In the genomic region with DNA sequence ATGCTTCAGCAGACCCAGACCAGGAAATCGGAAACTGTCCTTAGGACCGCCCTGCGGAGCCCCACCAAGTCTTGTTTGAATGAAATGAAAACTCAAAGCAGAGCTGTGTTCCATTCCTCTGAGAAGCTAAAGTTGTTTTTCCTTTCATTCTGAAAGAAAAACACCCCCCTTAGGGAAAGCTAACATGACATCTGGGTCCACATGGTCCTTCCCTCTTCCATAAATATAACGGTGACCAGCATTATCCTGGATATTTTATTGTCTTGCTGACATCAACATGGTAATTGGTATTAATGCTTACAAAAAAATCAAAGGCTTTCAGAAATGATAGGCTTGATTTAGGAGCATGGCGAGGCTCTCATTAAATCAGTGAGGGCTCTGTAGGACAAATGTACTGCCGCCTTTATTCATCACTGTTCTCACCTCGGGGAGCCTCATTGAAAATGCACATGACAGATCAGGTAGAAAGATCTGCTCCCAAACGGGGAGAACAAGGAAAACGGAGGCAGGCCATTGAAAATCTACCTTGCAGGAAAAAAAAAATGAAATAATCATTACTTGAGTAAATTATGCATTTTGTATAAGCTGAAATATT, we compare ENCODE assay signal across 22 mouse cellular contexts.
DNase-seq lines count a peak whose midpoint lies in the region; ATAC-seq and TF ChIP-seq lines count a peak whose summit lies in the region.
"Had no signal": no experiment of that assay in that cellular context is flagged by ENCODE, and none has a peak within 500 bp of the region (broad histone marks: within the 10 kb centered on the region; RNA-seq: fewer than 3 reads in every experiment).

No protein-coding gene starts in this region.

- no peak overlapping the region for H3K9ac ChIP-seq in forebrain, embryonic 15.5 days (replicated peaks)
- H3K9ac ChIP-seq in neural tube, embryonic 12.5 days = no peak overlapping the region
- no peak overlapping the region for H3K9ac ChIP-seq in neural tube, embryonic 15.5 days (replicated peaks)
- no peak overlapping the region for H3K9ac ChIP-seq in midbrain, embryonic 13.5 days (replicated peaks)
- H3K9ac ChIP-seq in lung, postnatal 0 days (replicated peaks; ENCODE audit: low read depth) = no peak overlapping the region
- H3K9ac ChIP-seq: heart, embryonic 12.5 days; limb, embryonic 15.5 days had no signal

- no peak for TF ChIP-seq CTCF in lung, postnatal 0 days (IDR thresholded peaks at IDR 0.05)

- 37% methylated on average over 9 of the region's 9 CpGs for WGBS in forebrain, embryonic 10.5 days
- 13% methylated on average over 9 of the region's 9 CpGs for WGBS in forebrain, embryonic 15.5 days
- WGBS in neural tube, embryonic 12.5 days = 22% methylated on average over 9 of the region's 9 CpGs
- 19% methylated on average over 9 of the region's 9 CpGs for WGBS in neural tube, embryonic 15.5 days
- WGBS in midbrain, embryonic 13.5 days = 29% methylated on average over 9 of the region's 9 CpGs
- WGBS in lung, postnatal 0 days = 66% methylated on average over 9 of the region's 9 CpGs

- DNase-seq in forebrain, embryonic 10.5 days (ENCODE audit: extremely low spot score, low spot score) = no peak
- DNase-seq in right cerebral cortex, postnatal 36 days (ENCODE audit: low spot score in 2 of 2) = no peak
- DNase-seq in lung, postnatal 0 days (ENCODE audit: low spot score) = no peak
- no peak for DNase-seq in thymus, postnatal 36 days
- DNase-seq: adrenal gland, postnatal 14 days; cerebellum, adult 18-20 months; cerebellum, postnatal 25 days; heart, adult 11 months; heart, postnatal 14 days; kidney, adult 2 months; kidney, postnatal 14 days; lung, postnatal 10 days; thymus, postnatal 25 days had no signal

- H3K36me3 ChIP-seq in forebrain, embryonic 10.5 days (replicated peaks) = no peaks in the 10 kb centered on the region
- H3K36me3 ChIP-seq in forebrain, embryonic 15.5 days = no peaks in the 10 kb centered on the region
- H3K36me3 ChIP-seq in neural tube, embryonic 12.5 days = no peaks in the 10 kb centered on the region
- H3K36me3 ChIP-seq in neural tube, embryonic 15.5 days = no peaks in the 10 kb centered on the region
- no peaks in the 10 kb centered on the region for H3K36me3 ChIP-seq in midbrain, embryonic 13.5 days
- no peaks in the 10 kb centered on the region for H3K36me3 ChIP-seq in lung, postnatal 0 days (ENCODE audit: insufficient read depth, low read length)
- H3K36me3 ChIP-seq: heart, embryonic 12.5 days; limb, embryonic 15.5 days had no signal

- H3K27me3 ChIP-seq in forebrain, embryonic 10.5 days (ENCODE audit: poor library complexity, severe bottlenecking) = no peaks in the 10 kb centered on the region
- no peaks in the 10 kb centered on the region for H3K27me3 ChIP-seq in forebrain, embryonic 15.5 days
- no peaks in the 10 kb centered on the region for H3K27me3 ChIP-seq in neural tube, embryonic 12.5 days (replicated peaks)
- H3K27me3 ChIP-seq in neural tube, embryonic 15.5 days (replicated peaks) = no peaks in the 10 kb centered on the region
- H3K27me3 ChIP-seq in midbrain, embryonic 13.5 days = no peaks in the 10 kb centered on the region
- no peaks in the 10 kb centered on the region for H3K27me3 ChIP-seq in lung, postnatal 0 days (replicated peaks; ENCODE audit: insufficient read depth, low read length)
- H3K27me3 ChIP-seq: heart, embryonic 12.5 days; limb, embryonic 15.5 days; Patski had no signal

- ATAC-seq in forebrain, embryonic 15.5 days (replicated peaks) = no peak
- peak; percentile 63; the same call in 1 of the 2 replicates for ATAC-seq in neural tube, embryonic 12.5 days (ENCODE audit: low FRiP score, low read depth)
- no peak for ATAC-seq in neural tube, embryonic 15.5 days (ENCODE audit: low FRiP score)
- peak; percentile 60 for ATAC-seq in midbrain, embryonic 13.5 days
- ATAC-seq in lung, postnatal 0 days = no peak
- ATAC-seq: activated CD4-positive, CD25-positive, alpha-beta regulatory T cell, adult 4 months; CD4-positive, CD25-positive, alpha-beta regulatory T cell, adult 4 months; Patski had no signal

- TF ChIP-seq EP300 in lung, postnatal 0 days (IDR thresholded peaks at IDR 0.05) = no peak

- H3K4me1 ChIP-seq in forebrain, embryonic 10.5 days = peaks cover 16% of the 10 kb centered on the region
- H3K4me1 ChIP-seq in forebrain, embryonic 15.5 days = no peaks in the 10 kb centered on the region
- no peaks in the 10 kb centered on the region for H3K4me1 ChIP-seq in neural tube, embryonic 12.5 days
- no peaks in the 10 kb centered on the region for H3K4me1 ChIP-seq in neural tube, embryonic 15.5 days
- H3K4me1 ChIP-seq in midbrain, embryonic 13.5 days (replicated peaks) = peaks cover 12% of the 10 kb centered on the region
- H3K4me1 ChIP-seq in lung, postnatal 0 days (ENCODE audit: insufficient read depth, low read depth, low read length) = peaks cover 3% of the 10 kb centered on the region; the same call in 1 of the 2 replicates
- H3K4me1 ChIP-seq: heart, embryonic 12.5 days; limb, embryonic 15.5 days had no signal

- H3K4me2 ChIP-seq in forebrain, embryonic 15.5 days (replicated peaks) = no peak overlapping the region
- H3K4me2 ChIP-seq in neural tube, embryonic 12.5 days (replicated peaks) = peak overlapping the region; percentile 12; the same call in 1 of the 2 replicates
- no peak overlapping the region for H3K4me2 ChIP-seq in neural tube, embryonic 15.5 days
- H3K4me2 ChIP-seq in midbrain, embryonic 13.5 days (replicated peaks) = peak overlapping the region; percentile 17
- H3K4me2 ChIP-seq in lung, postnatal 0 days (replicated peaks; ENCODE audit: low read depth, low read length) = no peak overlapping the region
- H3K4me2 ChIP-seq: heart, embryonic 12.5 days; limb, embryonic 15.5 days had no signal

- no peak overlapping the region for H3K4me3 ChIP-seq in forebrain, embryonic 10.5 days
- H3K4me3 ChIP-seq in forebrain, embryonic 15.5 days = no peak overlapping the region
- no peak overlapping the region for H3K4me3 ChIP-seq in neural tube, embryonic 12.5 days
- H3K4me3 ChIP-seq in neural tube, embryonic 15.5 days (replicated peaks) = no peak overlapping the region
- no peak overlapping the region for H3K4me3 ChIP-seq in midbrain, embryonic 13.5 days (replicated peaks)
- no peak overlapping the region for H3K4me3 ChIP-seq in lung, postnatal 0 days (ENCODE audit: low read depth, low read length)
- H3K4me3 ChIP-seq: heart, embryonic 12.5 days; limb, embryonic 15.5 days had no signal

- H3K27ac ChIP-seq in forebrain, embryonic 10.5 days = 0 out of 2 replicates have a peak overlapping the region, but pooled peaks have one; percentile 51
- no peak overlapping the region for H3K27ac ChIP-seq in forebrain, embryonic 15.5 days (replicated peaks)
- no peak overlapping the region for H3K27ac ChIP-seq in neural tube, embryonic 12.5 days
- no peak overlapping the region for H3K27ac ChIP-seq in neural tube, embryonic 15.5 days (replicated peaks)
- 0 out of 2 replicates have a peak overlapping the region, but pooled peaks have one; percentile 30 for H3K27ac ChIP-seq in midbrain, embryonic 13.5 days
- no peak overlapping the region for H3K27ac ChIP-seq in lung, postnatal 0 days (ENCODE audit: low read length)
- H3K27ac ChIP-seq: limb, embryonic 15.5 days had no signal

- H3K9me3 ChIP-seq in forebrain, embryonic 10.5 days = no peaks in the 10 kb centered on the region
- no peaks in the 10 kb centered on the region for H3K9me3 ChIP-seq in forebrain, embryonic 15.5 days
- no peaks in the 10 kb centered on the region for H3K9me3 ChIP-seq in neural tube, embryonic 12.5 days
- H3K9me3 ChIP-seq in neural tube, embryonic 15.5 days (replicated peaks) = no peaks in the 10 kb centered on the region
- no peaks in the 10 kb centered on the region for H3K9me3 ChIP-seq in midbrain, embryonic 13.5 days
- H3K9me3 ChIP-seq in lung, postnatal 0 days (ENCODE audit: low read length) = no peaks in the 10 kb centered on the region
- H3K9me3 ChIP-seq: heart, embryonic 12.5 days; limb, embryonic 15.5 days had no signal

Comparison
In these comparisons a context has a peak if more than half of its experiments do, and no peak if none do; other contexts are left out.
1. H3K27ac ChIP-seq: peak in forebrain, embryonic 10.5 days (single experiment) and midbrain, embryonic 13.5 days (single experiment); none in forebrain, embryonic 15.5 days (single experiment), neural tube, embryonic 12.5 days (single experiment), neural tube, embryonic 15.5 days (single experiment) and lung, postnatal 0 days (single experiment).
2. ATAC-seq: peak in neural tube, embryonic 12.5 days (single experiment) and midbrain, embryonic 13.5 days (single experiment); none in forebrain, embryonic 15.5 days (single experiment), neural tube, embryonic 15.5 days (single experiment) and lung, postnatal 0 days (single experiment).
3. H3K4me2 ChIP-seq: peak in neural tube, embryonic 12.5 days (single experiment) and midbrain, embryonic 13.5 days (single experiment); none in forebrain, embryonic 15.5 days (single experiment), neural tube, embryonic 15.5 days (single experiment) and lung, postnatal 0 days (single experiment).